Mouse (Mus musculus) limb, embryonic 11.5 days (tissue): ENCODE measurements at regions not wholly inside any gene's neighbourhood (a gene's known extent, or its start where the extent isn't known, plus 50 kb on each side); places are given as distances from the start of the nearest gene placed in this dataset.

ENCODE experiments used
- ATAC-seq: fragments of 200-750 bp; cut with Nextera tagmentation; 2 replicates; pipeline ENCODE4 v1.8.0; 2017; ENCODE audit warnings: low read depth; ENCODE audit not compliant: insufficient number of reproducible peaks, low FRiP score, low TSS enrichment
- DNase-seq: peaks from one replicate; pipeline ENCODE4 v3.0.0-alpha.2; 2015; ENCODE audit warnings: low spot score
- H3K27ac ChIP-seq: fragments of 300-500 bp; sonication (generic); replicated peaks from 2 replicates; pipeline ENCODE4 v1.5.1; 2014; ENCODE audit warnings: low read depth, mild to moderate bottlenecking, low read length
- H3K27me3 ChIP-seq: fragments of 300-500 bp; sonication (generic); 2 replicates; pipeline ENCODE4 v1.6.1; 2014; ENCODE audit warnings: mild to moderate bottlenecking, low read length, mixed read lengths; ENCODE audit not compliant: control insufficient read depth, insufficient read depth
- H3K36me3 ChIP-seq: fragments of 300-500 bp; sonication (generic); 2 replicates; pipeline ENCODE4 v1.6.1; 2014; ENCODE audit warnings: mild to moderate bottlenecking, low read length, moderate library complexity, mixed read lengths; ENCODE audit not compliant: control insufficient read depth, insufficient read depth
- H3K4me1 ChIP-seq: fragments of 300-500 bp; sonication (generic); 2 replicates; pipeline ENCODE4 v1.6.1; 2014; ENCODE audit warnings: low read length, mixed read lengths; ENCODE audit not compliant: control insufficient read depth, insufficient read depth
- H3K4me2 ChIP-seq: fragments of 300-500 bp; sonication (generic); 2 replicates; pipeline ENCODE4 v1.6.1; 2014; ENCODE audit warnings: low read depth, mild to moderate bottlenecking, moderate library complexity; ENCODE audit not compliant: severe bottlenecking
- H3K4me3 ChIP-seq: fragments of 300-500 bp; sonication (generic); 2 replicates; pipeline ENCODE4 v1.5.1; 2014; ENCODE audit warnings: low read depth, low read length
- H3K9ac ChIP-seq: fragments of 300-500 bp; sonication (generic); 2 replicates; pipeline ENCODE4 v1.6.1; 2014; ENCODE audit warnings: mild to moderate bottlenecking, low read length
- H3K9me3 ChIP-seq: fragments of 300-500 bp; sonication (generic); 2 replicates; pipeline ENCODE4 v1.6.1; 2016; ENCODE audit warnings: low read length; ENCODE audit not compliant: control insufficient read depth
- WGBS: fragments of 180-500 bp; shearing (Covaris S2); extraction: QIAGEN DNeasy Blood & Tissue Kit; methylation state at CpG from one replicate; pipeline ENCODE4 v1.1.7; 2014; 5-methylcytosine and 5-hydroxymethylcytosine counted together

GRCm38 (mm10) chr2:101289168-101289567, 335.4 kb upstream of the Rag2 start:
- 38% methylated on average over 2 of the region's 2 CpGs for WGBS
- H3K4me3 ChIP-seq = no peak overlapping the region
- no peaks in the 10 kb centered on the region for H3K36me3 ChIP-seq
- no peak overlapping the region for H3K9ac ChIP-seq
- no peaks in the 10 kb centered on the region for H3K27me3 ChIP-seq
- no peaks in the 10 kb centered on the region for H3K4me1 ChIP-seq
- no peaks in the 10 kb centered on the region for H3K9me3 ChIP-seq
- H3K4me2 ChIP-seq = no peak overlapping the region
- H3K27ac ChIP-seq = no peak overlapping the region
- no peak for ATAC-seq
- DNase-seq = peak; percentile 45

GRCm38 (mm10) chr2:101290738-101291137, 333.8 kb upstream of the Rag2 start:
- Histone ChIP-seq H3K4me3 (no peak overlapping the region), H3K27ac (no peak overlapping the region), H3K9ac (no peak overlapping the region), H3K4me2 (no peak overlapping the region), H3K9me3 (no peaks in the 10 kb centered on the region), H3K27me3 (no peaks in the 10 kb centered on the region), H3K4me1 (no peaks in the 10 kb centered on the region), H3K36me3 (no peaks in the 10 kb centered on the region)
- 92% methylated on average over 4 of the region's 4 CpGs for WGBS
- ATAC-seq = no peak
- DNase-seq = no peak

DNA sequence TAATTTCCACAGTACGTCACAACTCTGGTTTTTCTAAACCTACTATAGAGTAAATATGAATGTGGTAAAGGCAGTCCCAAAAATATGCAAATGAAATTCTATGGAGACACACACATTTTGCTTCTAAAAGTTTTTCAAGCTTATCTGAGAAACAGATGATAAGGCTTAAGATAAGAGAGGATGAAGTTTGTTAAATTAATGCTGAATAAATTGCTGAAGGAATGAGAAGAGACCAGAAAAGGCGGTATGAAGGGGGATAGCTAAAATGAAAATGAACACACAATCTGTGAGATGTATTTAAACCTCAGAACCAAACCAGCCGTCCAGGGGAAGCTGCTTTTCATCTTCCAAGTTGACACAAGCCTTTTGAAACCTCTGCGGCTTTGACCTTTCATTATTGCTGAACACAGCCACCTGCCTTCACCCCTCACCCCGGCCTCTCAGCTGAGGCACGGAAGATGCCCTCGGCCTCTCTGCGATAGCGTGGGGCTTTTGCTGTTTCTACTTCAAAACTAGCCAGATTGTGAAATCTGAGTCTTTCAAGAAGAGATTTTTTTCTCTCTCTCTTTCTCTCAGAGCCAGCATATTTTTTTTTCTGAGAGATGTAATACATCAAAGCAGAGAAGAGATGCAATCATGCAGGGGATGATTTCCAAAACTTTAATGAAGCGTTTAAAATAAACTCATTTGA, 328.7 kb upstream of the Rag2 start:
- no peak for DNase-seq
- Histone ChIP-seq H3K4me1 (no peaks in the 10 kb centered on the region), H3K9ac (no peak overlapping the region), H3K36me3 (no peaks in the 10 kb centered on the region), H3K4me3 (no peak overlapping the region), H3K27ac (no peak overlapping the region), H3K4me2 (no peak overlapping the region), H3K27me3 (no peaks in the 10 kb centered on the region), H3K9me3 (no peaks in the 10 kb centered on the region)
- ATAC-seq = no peak
- 64% methylated on average over 10 of the region's 10 CpGs for WGBS

- no peak overlapping the region for H3K9ac ChIP-seq
- no peaks in the 10 kb centered on the region for H3K4me1 ChIP-seq
- H3K4me2 ChIP-seq = no peak overlapping the region
- H3K36me3 ChIP-seq = no peaks in the 10 kb centered on the region
- H3K9me3 ChIP-seq = no peaks in the 10 kb centered on the region
- ATAC-seq = no peak
- WGBS = 85% methylated on average over 3 of the region's 3 CpGs
- H3K27ac ChIP-seq = no peak overlapping the region
- no peak for DNase-seq
- H3K4me3 ChIP-seq = no peak overlapping the region
- no peaks in the 10 kb centered on the region for H3K27me3 ChIP-seq
Observed at GRCm38 (mm10) chr2:101296369-101296682, 328.2 kb upstream of the Rag2 start.

GRCm38 (mm10) chr2:101296778-101297177, 327.7 kb upstream of the Rag2 start:
- Histone ChIP-seq H3K27ac (no peak overlapping the region), H3K27me3 (no peaks in the 10 kb centered on the region), H3K4me2 (no peak overlapping the region), H3K4me1 (no peaks in the 10 kb centered on the region), H3K9ac (no peak overlapping the region), H3K4me3 (no peak overlapping the region), H3K36me3 (no peaks in the 10 kb centered on the region), H3K9me3 (no peaks in the 10 kb centered on the region)
- ATAC-seq (no peak), DNase-seq (no peak)

DNA sequence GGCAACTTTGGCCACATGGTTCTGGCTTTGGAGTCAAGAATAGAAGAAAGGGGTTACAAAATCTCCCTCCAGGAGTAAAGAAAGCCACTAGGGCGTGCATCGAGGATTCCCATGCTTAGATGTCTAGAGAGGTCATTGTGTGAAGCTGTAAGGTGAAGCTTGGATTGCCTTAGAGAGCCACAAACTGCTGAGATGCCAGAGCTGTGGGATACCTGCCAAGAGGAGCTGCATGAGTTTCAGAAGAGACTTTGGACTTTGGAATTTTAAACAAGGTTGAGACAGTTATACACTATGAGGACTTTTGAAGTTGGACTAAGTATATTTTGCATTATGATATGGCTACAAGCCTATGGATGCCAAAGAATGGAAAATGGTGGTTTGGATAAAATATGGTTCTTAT, 325.4 kb upstream of the Rag2 start:
- Histone ChIP-seq H3K9ac (no peak overlapping the region), H3K9me3 (no peaks in the 10 kb centered on the region), H3K27ac (no peak overlapping the region), H3K36me3 (no peaks in the 10 kb centered on the region), H3K4me1 (no peaks in the 10 kb centered on the region), H3K4me2 (no peak overlapping the region), H3K4me3 (no peak overlapping the region), H3K27me3 (no peaks in the 10 kb centered on the region)
- WGBS = 84% methylated on average over 2 of the region's 2 CpGs
- no peak for ATAC-seq
- no peak for DNase-seq

DNA sequence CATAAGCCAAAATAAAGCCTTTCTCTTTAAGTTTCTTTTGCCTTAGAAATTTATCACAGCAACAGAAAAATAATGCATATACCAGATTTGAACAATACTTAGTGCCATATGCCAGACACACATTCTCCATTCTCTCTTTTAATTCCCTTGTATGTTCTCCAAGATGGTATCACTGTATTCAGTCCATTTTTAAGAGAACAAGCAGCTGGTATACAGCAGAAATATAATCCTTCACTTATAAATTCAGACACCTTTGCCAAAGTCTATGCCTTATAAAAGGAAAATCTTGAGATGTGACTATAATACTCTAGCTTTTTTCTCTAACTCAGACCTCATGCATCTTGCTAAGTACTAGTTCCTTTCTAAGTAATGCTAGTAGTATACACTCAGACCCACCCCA, 324.4 kb upstream of the Rag2 start:
- no peaks in the 10 kb centered on the region for H3K36me3 ChIP-seq
- no peak overlapping the region for H3K4me3 ChIP-seq
- no peak for DNase-seq
- no peak overlapping the region for H3K9ac ChIP-seq
- H3K4me1 ChIP-seq = no peaks in the 10 kb centered on the region
- H3K27me3 ChIP-seq = no peaks in the 10 kb centered on the region
- ATAC-seq = no peak
- no peak overlapping the region for H3K4me2 ChIP-seq
- H3K9me3 ChIP-seq = no peaks in the 10 kb centered on the region
- H3K27ac ChIP-seq = no peak overlapping the region

- Histone ChIP-seq H3K4me2 (no peak overlapping the region), H3K27ac (no peak overlapping the region), H3K4me3 (no peak overlapping the region), H3K36me3 (no peaks in the 10 kb centered on the region), H3K4me1 (no peaks in the 10 kb centered on the region), H3K9me3 (no peaks in the 10 kb centered on the region), H3K27me3 (no peaks in the 10 kb centered on the region), H3K9ac (no peak overlapping the region)
- 75% methylated on average over 3 of the region's 3 CpGs for WGBS
- DNase-seq (no peak), ATAC-seq (no peak)
Observed at GRCm38 (mm10) chr2:101321286-101321914, 303.1 kb upstream of the Rag2 start.

- no peak for DNase-seq
- H3K4me2 ChIP-seq = no peak overlapping the region
- H3K9me3 ChIP-seq = no peaks in the 10 kb centered on the region
- H3K4me1 ChIP-seq = no peaks in the 10 kb centered on the region
- no peaks in the 10 kb centered on the region for H3K36me3 ChIP-seq
- H3K27ac ChIP-seq = no peak overlapping the region
- no peak overlapping the region for H3K4me3 ChIP-seq
- ATAC-seq = no peak
- 48% methylated on average over 1 of the region's 1 CpGs for WGBS
- no peaks in the 10 kb centered on the region for H3K27me3 ChIP-seq
- H3K9ac ChIP-seq = no peak overlapping the region
Observed at GRCm38 (mm10) chr2:101356709-101357108, 267.8 kb upstream of the Rag2 start.
